Mouse (Mus musculus): ENCODE results near the gene Trp53i11.

Gene Trp53i11

GRCm38 (mm10) chr2:93242166-93242565, 54.8 kb downstream of the Trp53i11 start:
- DNase-seq (ENCODE audit: low spot score) = no peak

GRCm38 (mm10) chr2:93243439-93244089, 56.2 kb downstream of the Trp53i11 start:
- no peak for DNase-seq (ENCODE audit: low spot score)

- no peak for DNase-seq (ENCODE audit: low spot score)
Observed at GRCm38 (mm10) chr2:93244090-93244443, 56.7 kb downstream of the Trp53i11 start.

GRCm38 (mm10) chr2:93249058-93249457, 61.7 kb downstream of the Trp53i11 start:
- no peak for DNase-seq (ENCODE audit: low spot score)

GRCm38 (mm10) chr2:93250611-93251010, 63.3 kb downstream of the Trp53i11 start:
- no peak for DNase-seq (ENCODE audit: low spot score)
